Mouse (Mus musculus) cerebellum, adult 8-10 months (tissue): ENCODE results near the gene Cyp26b1.

Source experiments
- DNase-seq: peaks from one replicate; pipeline ENCODE4 v3.0.0; 2022

The Cyp26b1 gene

GRCm38 (mm10) chr6:84587471-84588101, 6.1 kb downstream of the Cyp26b1 start:
- DNase-seq = no peak

- no peak for DNase-seq
Measured at GRCm38 (mm10) chr6:84586551-84587200, 7.0 kb downstream of the Cyp26b1 start.

GRCm38 (mm10) chr6:84585686-84586300, 7.9 kb downstream of the Cyp26b1 start:
- no peak for DNase-seq

DNA sequence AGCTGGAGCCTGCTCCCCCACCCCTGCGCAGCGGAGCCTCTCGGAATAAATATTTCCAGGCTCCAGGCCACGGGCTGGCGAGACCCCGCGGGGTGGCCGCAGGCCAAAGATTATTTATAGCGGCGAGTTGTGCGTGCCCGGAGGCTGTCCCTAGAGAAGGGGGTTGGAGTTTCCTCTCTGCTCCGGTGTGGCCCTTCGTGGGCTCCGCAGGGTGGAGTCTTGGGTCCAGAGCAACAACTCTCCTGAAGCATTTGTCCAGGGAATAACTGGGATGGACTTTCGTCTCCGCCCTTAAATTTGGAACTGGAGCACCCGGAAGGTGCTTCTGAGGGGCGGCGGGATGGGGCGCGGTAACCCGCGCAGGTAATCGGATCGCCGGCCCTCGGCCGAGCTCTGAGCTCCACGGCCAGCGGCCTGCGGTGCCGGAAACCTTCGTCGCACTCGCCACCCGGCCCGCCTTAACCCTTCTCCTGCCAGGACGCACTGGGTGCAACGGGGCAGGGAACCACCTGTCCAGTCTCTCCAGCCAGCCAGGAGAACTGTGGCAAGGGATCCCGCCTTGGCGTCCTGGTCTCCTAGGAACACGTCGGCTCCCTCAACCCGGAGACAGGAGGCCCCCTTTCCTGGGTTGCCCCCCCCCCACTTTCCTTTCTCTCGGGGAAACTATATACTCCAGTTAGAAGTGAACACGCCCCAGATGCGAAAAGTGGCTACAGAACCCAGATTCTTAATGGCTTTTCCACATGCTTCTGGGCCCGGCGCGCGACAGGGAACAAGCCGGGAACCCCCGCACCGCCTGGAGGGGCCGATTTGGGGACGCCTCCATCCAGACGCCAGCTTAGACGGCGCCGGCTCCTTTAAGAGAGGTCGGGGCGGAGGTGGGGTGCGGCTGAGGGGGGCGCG, 8.7 kb downstream of the Cyp26b1 start:
- no peak for DNase-seq

DNA sequence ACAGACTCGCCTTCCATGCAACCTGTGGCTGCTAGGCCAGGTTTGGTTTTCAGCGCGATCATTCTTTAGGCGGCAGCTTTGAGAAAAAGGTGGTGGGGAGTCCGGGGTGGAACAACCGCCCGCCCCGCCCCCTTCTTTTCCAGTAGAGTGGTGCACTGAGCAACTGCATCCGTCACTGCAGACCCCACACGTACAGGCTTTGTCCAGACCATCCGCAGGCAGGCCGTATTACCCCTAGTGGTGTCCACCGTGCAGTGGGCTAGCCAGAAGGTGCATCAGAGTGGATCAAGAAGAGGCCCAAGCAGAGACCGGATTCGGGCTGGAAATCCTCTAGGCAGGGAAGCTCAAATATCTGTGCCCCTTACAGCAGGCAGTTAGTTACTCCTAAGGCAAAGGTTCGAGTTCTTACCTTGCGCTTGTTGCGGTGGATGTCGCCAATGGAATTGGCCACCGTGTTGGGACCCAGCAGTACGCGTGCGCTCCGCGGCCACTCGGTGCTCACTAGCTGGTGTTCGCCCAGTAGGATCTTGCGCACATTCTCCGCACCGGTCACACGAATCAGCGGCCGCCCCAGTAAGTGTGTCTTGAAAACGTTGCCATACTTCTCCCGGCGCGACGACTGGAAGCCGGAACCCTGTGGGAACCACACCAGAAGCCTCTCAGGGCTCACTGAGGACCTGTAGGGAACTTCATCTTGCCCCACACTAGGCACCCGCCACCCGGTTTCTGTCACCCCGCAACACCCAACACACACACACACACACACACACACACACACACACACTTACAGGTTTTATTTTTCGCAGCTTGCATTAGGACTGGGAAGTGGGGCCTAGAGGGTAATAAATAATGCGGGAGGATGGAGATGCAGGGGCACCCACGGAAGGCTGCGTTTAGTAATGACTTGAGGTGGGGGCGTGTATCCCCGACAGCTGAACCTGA, 9.6 kb downstream of the Cyp26b1 start:
- no peak for DNase-seq

GRCm38 (mm10) chr6:84583371-84583770, 10.3 kb downstream of the Cyp26b1 start:
- no peak for DNase-seq

DNA sequence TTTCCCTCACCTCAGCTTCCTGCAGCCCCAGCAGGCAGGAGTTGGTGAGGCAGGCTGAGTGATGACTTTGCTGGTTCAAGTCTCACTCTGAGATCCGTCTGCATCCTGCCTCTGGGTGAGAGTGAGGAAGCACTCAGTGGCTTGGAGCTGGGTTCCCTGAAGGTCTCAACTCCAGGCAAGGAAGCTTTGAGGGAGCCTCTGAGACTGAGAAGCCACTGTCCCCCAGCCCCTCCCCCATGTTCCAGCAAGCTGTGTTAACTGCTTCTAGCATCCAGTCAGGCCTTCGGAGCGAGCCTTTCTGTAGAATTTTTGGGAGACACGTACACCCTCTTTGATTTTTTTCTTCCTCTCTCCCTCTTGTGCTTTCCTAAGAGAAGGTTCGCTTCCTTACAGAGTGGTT, 10.9 kb downstream of the Cyp26b1 start:
- no peak for DNase-seq

DNA sequence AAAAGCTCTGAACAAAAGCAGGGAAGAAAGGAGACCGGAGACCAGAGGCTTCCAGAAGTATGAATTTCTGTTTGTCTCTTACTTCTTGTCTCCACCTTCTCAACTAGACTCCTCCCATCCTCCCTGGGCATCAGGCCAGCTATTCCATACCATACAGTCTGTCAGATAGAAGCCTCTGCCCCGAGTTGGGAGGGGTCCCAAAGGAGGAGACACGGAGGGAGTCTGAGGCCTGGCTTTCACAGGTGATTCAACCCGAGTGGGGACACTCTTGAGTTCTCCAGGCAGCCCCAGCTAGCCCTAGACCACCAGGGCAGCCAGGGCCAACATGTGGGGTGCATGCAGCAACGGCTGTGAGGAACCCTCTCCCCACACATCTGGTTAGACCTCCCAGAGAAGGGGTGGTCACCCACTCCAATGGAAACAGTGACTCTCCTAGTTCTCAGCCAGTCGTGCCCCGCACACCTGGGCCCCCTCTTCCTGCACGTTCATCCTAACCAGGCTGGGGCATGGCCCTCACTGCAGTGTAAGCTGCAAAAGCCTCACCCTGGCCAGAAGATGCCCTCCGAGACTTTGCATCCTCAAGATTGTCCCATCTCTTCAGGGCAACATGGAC, 11.8 kb downstream of the Cyp26b1 start:
- no peak for DNase-seq

- no peak for DNase-seq
Measured at GRCm38 (mm10) chr6:84580979-84581832, 12.5 kb downstream of the Cyp26b1 start.

- no peak for DNase-seq
Measured at GRCm38 (mm10) chr6:84579508-84579907, 14.2 kb downstream of the Cyp26b1 start.

GRCm38 (mm10) chr6:84578928-84579327, 14.8 kb downstream of the Cyp26b1 start:
- peak; percentile 26 for DNase-seq

DNA sequence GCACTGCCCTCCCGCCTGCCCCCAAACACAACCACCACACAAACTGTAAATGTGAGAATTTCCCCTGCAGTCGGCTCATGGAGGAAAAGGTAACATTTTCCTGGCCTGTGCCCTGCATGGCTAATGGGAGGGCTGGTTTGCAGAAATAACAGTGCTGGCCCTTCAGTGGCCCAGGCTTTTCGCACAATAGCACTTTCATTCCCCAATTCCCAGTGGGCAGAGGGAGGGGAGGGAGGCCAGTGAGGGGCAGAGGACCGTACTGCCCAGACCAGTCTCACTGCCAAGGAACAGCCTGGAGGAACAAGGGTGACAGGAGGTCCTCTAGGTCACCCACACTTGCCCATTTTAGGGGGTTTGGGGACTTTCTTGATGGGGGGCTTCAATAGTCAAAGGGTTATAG, 15.8 kb downstream of the Cyp26b1 start:
- no peak for DNase-seq

GRCm38 (mm10) chr6:84573905-84574660, 19.6 kb downstream of the Cyp26b1 start:
- DNase-seq = no peak

- no peak for DNase-seq
Measured at GRCm38 (mm10) chr6:84570039-84570438, 23.7 kb downstream of the Cyp26b1 start.

- no peak for DNase-seq
Measured at GRCm38 (mm10) chr6:84569590-84569989, 24.1 kb downstream of the Cyp26b1 start.

DNA sequence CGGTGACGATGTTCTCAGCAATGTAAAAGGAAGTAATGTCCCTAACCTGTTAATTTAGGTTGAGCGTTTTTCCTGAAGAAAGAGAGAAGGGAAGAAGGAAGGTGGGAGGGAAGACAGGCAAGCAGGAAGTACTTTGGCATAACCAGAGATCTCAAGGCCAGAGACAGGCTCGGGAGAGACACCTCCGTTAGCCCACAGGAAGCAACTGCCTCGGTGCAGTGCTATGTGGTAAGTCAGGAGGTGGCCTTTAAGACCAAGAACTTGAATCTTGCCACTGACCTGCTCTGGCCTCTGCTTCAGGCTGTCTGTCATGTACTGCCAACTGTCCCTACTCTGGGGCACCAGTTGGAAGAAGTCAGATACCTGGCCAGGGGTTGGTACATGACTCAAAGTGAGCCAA, 24.8 kb downstream of the Cyp26b1 start:
- DNase-seq = no peak

- DNase-seq = no peak
Measured at GRCm38 (mm10) chr6:84567696-84568095, 26.0 kb downstream of the Cyp26b1 start.

DNA sequence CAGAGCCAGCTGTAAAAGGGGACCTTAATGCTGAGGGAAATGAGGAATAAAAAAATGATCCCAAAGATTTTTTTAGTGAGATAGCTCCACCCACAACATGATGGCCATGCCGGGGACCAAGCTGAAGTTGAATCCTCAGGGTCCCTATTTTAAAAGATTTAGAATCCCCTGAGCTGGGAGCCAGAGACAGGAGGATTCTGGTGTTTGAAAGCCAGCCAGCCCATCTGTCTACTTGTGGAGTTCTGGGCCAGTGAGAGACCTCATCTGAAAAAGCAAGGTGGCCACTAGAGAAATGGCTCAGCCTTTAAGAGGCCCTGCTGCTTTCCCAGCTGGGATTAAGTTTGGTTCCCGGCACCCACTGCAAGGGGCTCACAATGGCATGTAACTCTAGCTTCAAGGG, 26.9 kb downstream of the Cyp26b1 start:
- no peak for DNase-seq

DNA sequence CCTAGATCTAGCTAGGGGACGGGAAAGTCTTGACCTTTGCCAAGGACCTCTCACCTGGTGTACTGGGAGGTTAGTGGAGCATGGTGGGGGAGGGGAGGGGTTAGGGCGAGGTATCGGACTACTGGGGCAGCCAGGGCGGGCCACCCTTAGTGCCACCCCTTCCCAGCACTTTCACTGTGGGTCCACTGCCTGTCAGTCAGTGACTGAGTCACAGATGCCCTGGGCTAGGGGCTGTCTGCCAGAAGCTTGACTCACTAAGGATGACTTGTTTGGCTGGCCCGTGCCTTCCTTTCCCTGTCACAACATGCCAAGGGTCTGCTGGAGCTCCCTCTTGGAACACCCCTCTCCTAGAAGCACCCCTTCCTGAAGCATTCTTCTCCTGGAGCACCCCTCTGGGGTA, 28.5 kb downstream of the Cyp26b1 start:
- DNase-seq = no peak

GRCm38 (mm10) chr6:84562948-84563347, 30.8 kb downstream of the Cyp26b1 start:
- no peak for DNase-seq
